Mouse (Mus musculus) adrenal gland, postnatal 14 days (tissue): Measurements from ENCODE around the gene Slc25a15. TPM values are rescaled to one million over a fixed set of nuclear protein-coding genes. Genes with fewer than 3 reads are reported as not detected.

Experiments
- DNase-seq: peaks from one replicate; pipeline ENCODE4 v3.0.0; 2021; ENCODE audit warnings: mixed read lengths
- long read RNA-seq, 2 experiments: library from polyadenylated mRNA; stranded (forward); transcript quantifications; one replicate each; pipeline ENCODE4 v2.0.0; 2021
- total RNA-seq: library from RNA; stranded (reverse); gene quantifications from 2 replicates; pipeline ENCODE4 v1.2.3, GENCODE M21; 2021

The Slc25a15 gene
- 15.3 and 38.6 TPM in 2 replicates for total RNA-seq
- long read RNA-seq, experiment 1, transcript Slc25a15-201 (7 exons, 3,430 nt): major isoform, 33 of 47 reads
- long read RNA-seq, experiment 1, partial matches to known transcripts: 2 of 47 reads
- long read RNA-seq, experiment 1, other reads (novel, unspliced or antisense): 12 of 47 reads
- long read RNA-seq, experiment 2, full-length matches to known transcripts: 22 of 36 reads
- long read RNA-seq, experiment 2, partial matches to known transcripts: 6 of 36 reads
- long read RNA-seq, experiment 2, other reads (novel, unspliced or antisense): 8 of 36 reads

GRCm38 (mm10) chr8:22398142-22398951, at the start of gene Slc25a15:
Gene Slc25a15 (minus strand): TSS chr8:22398597.
- peak; percentile 97 for DNase-seq

GRCm38 (mm10) chr8:22411971-22412370, 13.6 kb upstream of the Slc25a15 start:
- no peak for DNase-seq

GRCm38 (mm10) chr8:22411282-22411702, 12.9 kb upstream of the Slc25a15 start, which contains the start of gene Mrps31:
Gene Mrps31 (plus strand): TSS chr8:22411361.
- DNase-seq: peak; percentile 87

GRCm38 (mm10) chr8:22410688-22411281, 12.4 kb upstream of the Slc25a15 start:
- no peak for DNase-seq

- no peak for DNase-seq
Measured at GRCm38 (mm10) chr8:22405733-22406132, 7.3 kb upstream of the Slc25a15 start.

GRCm38 (mm10) chr8:22403235-22403634, 4.8 kb upstream of the Slc25a15 start:
- no peak for DNase-seq

- no peak for DNase-seq
Measured at GRCm38 (mm10) chr8:22400593-22400992, 2.2 kb upstream of the Slc25a15 start.

- peak; percentile 22 for DNase-seq
Measured at GRCm38 (mm10) chr8:22399285-22399880, 986 bp upstream of the Slc25a15 start.

GRCm38 (mm10) chr8:22397811-22398141, 621 bp downstream of the Slc25a15 start:
- DNase-seq: no peak

GRCm38 (mm10) chr8:22395256-22395655, 3.1 kb downstream of the Slc25a15 start:
- no peak for DNase-seq

GRCm38 (mm10) chr8:22394471-22394870, 3.9 kb downstream of the Slc25a15 start:
- no peak for DNase-seq

- DNase-seq: no peak
Measured at GRCm38 (mm10) chr8:22390766-22391463, 7.5 kb downstream of the Slc25a15 start.

- DNase-seq: no peak
Measured at GRCm38 (mm10) chr8:22389874-22390273, 8.5 kb downstream of the Slc25a15 start.

GRCm38 (mm10) chr8:22385158-22385557, 13.2 kb downstream of the Slc25a15 start:
- no peak for DNase-seq

- no peak for DNase-seq
Measured at GRCm38 (mm10) chr8:22382824-22383595, 15.4 kb downstream of the Slc25a15 start.

- DNase-seq: no peak
Measured at GRCm38 (mm10) chr8:22380934-22381333, 17.5 kb downstream of the Slc25a15 start.

- DNase-seq: peak; percentile 56
Measured at GRCm38 (mm10) chr8:22376903-22377302, 21.5 kb downstream of the Slc25a15 start.

- DNase-seq: no peak
Measured at GRCm38 (mm10) chr8:22376311-22376710, 22.1 kb downstream of the Slc25a15 start.

- DNase-seq: no peak
Measured at GRCm38 (mm10) chr8:22359882-22360281, 38.5 kb downstream of the Slc25a15 start.

GRCm38 (mm10) chr8:22359359-22359758, 39.0 kb downstream of the Slc25a15 start:
- no peak for DNase-seq

GRCm38 (mm10) chr8:22335426-22335825, 63.0 kb downstream of the Slc25a15 start:
- no peak for DNase-seq
